Mouse (Mus musculus) liver, postnatal 0 days (tissue): Measurements from ENCODE around the gene Yy1. TPM values are rescaled to one million over a fixed set of nuclear protein-coding genes. Genes with fewer than 3 reads are reported as not detected.

Experiments used
- ATAC-seq: fragments of 200-750 bp; cut with Nextera tagmentation; 2 replicates; pipeline ENCODE4 v1.8.0; 2017; ENCODE audit warnings: mild to moderate bottlenecking, moderate library complexity
- DNase-seq: peaks from one replicate; pipeline ENCODE4 v3.0.0-alpha.2; 2016
- H3K27ac ChIP-seq: fragments of 300-500 bp; sonication (generic); 2 replicates; pipeline ENCODE4 v1.5.1; 2014; ENCODE audit warnings: antibody characterized with exemption, moderate library complexity, mild to moderate bottlenecking, low read depth
- H3K27me3 ChIP-seq: fragments of 300-500 bp; sonication (generic); 2 replicates; pipeline ENCODE4 v1.6.1; 2014; ENCODE audit warnings: low read length, control low read depth, mixed read lengths; ENCODE audit not compliant: insufficient read depth
- H3K36me3 ChIP-seq: fragments of 300-500 bp; sonication (generic); replicated peaks from 2 replicates; pipeline ENCODE4 v1.6.1; 2014; ENCODE audit warnings: mild to moderate bottlenecking, control low read depth, low read length, moderate library complexity, mixed read lengths; ENCODE audit not compliant: insufficient read depth
- H3K4me1 ChIP-seq: fragments of 300-500 bp; sonication (generic); 2 replicates; pipeline ENCODE4 v1.6.1; 2014; ENCODE audit warnings: antibody characterized with exemption, mild to moderate bottlenecking, control low read depth; ENCODE audit not compliant: insufficient read depth
- H3K4me2 ChIP-seq: fragments of 300-500 bp; sonication (generic); 2 replicates; pipeline ENCODE4 v1.6.1; 2014; ENCODE audit warnings: low read depth, mild to moderate bottlenecking, low read length, moderate library complexity, mixed read lengths
- H3K4me3 ChIP-seq: fragments of 300-500 bp; sonication (generic); 2 replicates; pipeline ENCODE4 v1.5.1; 2014; ENCODE audit warnings: low read depth, low read length
- H3K9ac ChIP-seq: fragments of 300-500 bp; sonication (generic); replicated peaks from 2 replicates; pipeline ENCODE4 v1.6.1; 2014; ENCODE audit warnings: mild to moderate bottlenecking, moderate library complexity
- H3K9me3 ChIP-seq: fragments of 300-500 bp; sonication (generic); 2 replicates; pipeline ENCODE4 v1.6.1; 2016; ENCODE audit warnings: mild to moderate bottlenecking, control low read depth, low read length, mixed read lengths
- CTCF ChIP-seq: sonication (generic); IDR thresholded peaks from 2 replicates; pipeline ENCODE4 v1.5.1; 2016; ENCODE audit warnings: antibody characterized with exemption, low read depth
- EP300 ChIP-seq: IDR thresholded peaks from 2 replicates; pipeline ENCODE4 v1.6.1; 2016; ENCODE audit warnings: antibody characterized with exemption, low read depth, mild to moderate bottlenecking
- WGBS: fragments of 180-500 bp; shearing (Covaris S2); extraction: QIAGEN DNeasy Blood & Tissue Kit; methylation state at CpG from one replicate; pipeline ENCODE4 v1.1.7; 2014; ENCODE audit not compliant: insufficient replicate concordance; 5-methylcytosine and 5-hydroxymethylcytosine counted together
- polyA plus RNA-seq: library from polyadenylated mRNA; unstranded; fragments of >200 nt; fragmentation: Nextera tagmentation; extraction: Ambion mirVana; gene quantifications from 2 replicates; pipeline ENCODE4 v1.2.1, GENCODE M21; 2015

Yy1 gene
- polyA plus RNA-seq, 1 experiment from 2014 or later: 5.3 TPM

DNA sequence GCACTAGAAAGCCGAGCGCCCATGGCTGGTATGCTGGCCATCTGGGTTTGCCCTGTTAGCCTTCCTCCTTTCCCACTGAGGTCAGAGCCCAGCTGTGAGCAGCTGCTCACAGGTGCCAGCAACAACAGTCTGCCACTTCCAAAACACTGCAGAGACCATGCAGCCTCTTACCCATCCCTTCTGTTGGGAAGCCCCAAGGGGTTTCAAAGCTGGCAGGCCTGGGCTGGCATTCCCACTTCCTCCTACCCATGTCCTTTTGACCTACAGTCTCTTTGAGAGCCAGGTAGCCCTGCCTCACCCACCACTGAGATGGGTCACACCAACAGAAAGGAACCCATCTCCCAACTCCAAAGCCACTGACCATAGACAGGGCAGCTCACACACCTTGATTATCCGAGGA is 40.6 kb downstream of the Yy1 start:
- H3K4me3 ChIP-seq: no peak overlapping the region
- no peak overlapping the region for H3K9ac ChIP-seq
- no peak overlapping the region for H3K27ac ChIP-seq
- 90% methylated on average over 3 of the region's 3 CpGs for WGBS
- no peak for DNase-seq
- no peaks in the 10 kb centered on the region for H3K9me3 ChIP-seq
- no peak for TF ChIP-seq CTCF
- no peak for TF ChIP-seq EP300
- no peaks in the 10 kb centered on the region for H3K36me3 ChIP-seq
- no peak for ATAC-seq
- peaks cover 20% of the 10 kb centered on the region for H3K4me1 ChIP-seq
- no peak overlapping the region for H3K4me2 ChIP-seq
- H3K27me3 ChIP-seq: no peaks in the 10 kb centered on the region

DNA sequence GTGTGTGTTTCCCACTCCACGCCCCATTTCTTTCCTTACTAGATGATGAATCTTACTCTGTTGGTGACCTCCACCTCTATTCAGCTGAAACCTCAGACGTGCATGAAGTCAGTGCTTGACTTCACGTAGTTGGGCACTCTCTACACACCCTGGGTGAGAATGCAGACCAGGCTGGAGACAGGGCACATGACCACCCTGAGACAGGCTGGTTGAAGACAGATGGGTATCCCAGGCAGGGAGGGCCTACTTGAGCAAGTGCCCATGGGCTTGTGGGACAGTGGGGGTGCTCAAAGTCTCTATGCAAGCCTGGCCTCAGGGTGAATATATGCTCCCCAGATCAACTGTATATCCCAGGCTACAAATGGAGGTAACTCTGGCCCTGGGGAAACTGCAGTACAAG is 41.6 kb downstream of the Yy1 start:
- Histone ChIP-seq H3K27me3 (no peaks in the 10 kb centered on the region), H3K4me2 (peak overlapping the region; percentile 93), H3K9me3 (no peaks in the 10 kb centered on the region), H3K9ac (peak overlapping the region; percentile 76), H3K36me3 (no peaks in the 10 kb centered on the region), H3K27ac (no peak overlapping the region), H3K4me1 (peaks cover 20% of the 10 kb centered on the region), H3K4me3 (peak overlapping the region; percentile 65; the same call in 1 of the 2 replicates)
- ATAC-seq (no peak), DNase-seq (no peak)
- WGBS: 88% methylated on average over 3 of the region's 3 CpGs
- TF ChIP-seq EP300: no peak
- no peak for TF ChIP-seq CTCF

DNA sequence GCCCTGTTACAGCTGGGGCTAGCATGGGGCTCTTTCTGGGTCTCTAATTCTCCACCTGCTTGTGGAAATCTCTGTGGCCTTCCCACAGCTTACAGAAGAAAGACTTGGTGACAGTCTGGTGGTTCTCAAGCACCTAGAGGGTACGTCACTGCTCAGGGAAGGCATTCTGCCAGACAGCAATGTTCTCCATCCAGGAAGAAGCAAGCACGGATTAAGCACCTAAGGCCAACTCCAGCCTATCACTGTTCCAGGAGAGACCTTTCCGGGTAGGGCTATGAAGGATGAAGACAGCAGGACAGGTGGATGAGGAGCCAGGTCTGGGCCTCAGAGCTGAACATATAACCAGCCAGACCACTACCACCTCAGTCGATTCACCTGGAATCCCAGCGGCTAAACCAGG is 42.0 kb downstream of the Yy1 start:
- TF ChIP-seq CTCF: no peak
- no peak for TF ChIP-seq EP300
- 50% methylated on average over 5 of the region's 5 CpGs for WGBS
- no peaks in the 10 kb centered on the region for H3K36me3 ChIP-seq
- peak overlapping the region; percentile 92; the same call in 1 of the 2 replicates for H3K27ac ChIP-seq
- no peak for DNase-seq
- H3K9ac ChIP-seq: peak overlapping the region; percentile 76
- peak overlapping the region; percentile 93 for H3K4me2 ChIP-seq
- H3K27me3 ChIP-seq: no peaks in the 10 kb centered on the region
- no peak for ATAC-seq
- H3K4me1 ChIP-seq: peaks cover 20% of the 10 kb centered on the region
- H3K4me3 ChIP-seq: peak overlapping the region; percentile 65
- no peaks in the 10 kb centered on the region for H3K9me3 ChIP-seq

DNA sequence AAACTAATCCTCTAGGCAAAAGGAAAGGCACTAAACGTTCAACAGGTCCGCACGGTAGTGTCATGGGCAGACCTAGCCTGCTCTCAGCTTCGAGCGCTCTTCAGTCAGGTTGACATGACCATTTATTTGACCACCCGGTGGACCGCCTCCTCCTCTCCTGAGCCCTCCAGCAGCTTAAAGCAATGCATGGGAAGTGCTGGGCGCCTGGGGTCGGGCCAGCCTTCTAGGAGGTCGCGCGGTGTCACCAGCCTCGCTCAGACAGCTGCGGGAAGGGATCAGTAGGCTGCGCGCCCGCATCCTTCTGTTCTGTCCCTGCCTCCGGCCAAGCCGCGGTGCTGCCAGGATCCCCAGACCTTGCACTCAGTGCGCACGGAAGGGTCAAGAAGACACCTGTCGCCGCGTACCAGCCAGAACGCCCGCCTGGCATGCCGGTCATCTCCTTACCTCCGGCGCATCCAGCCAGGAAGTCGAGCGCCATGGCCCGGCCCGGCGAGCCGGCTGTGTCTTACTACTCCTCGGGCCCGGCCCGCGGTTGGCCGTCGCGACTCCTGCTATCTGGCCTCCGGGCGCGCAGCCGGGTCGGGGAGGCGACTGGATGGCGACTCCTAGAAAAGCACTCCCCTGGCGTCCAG is 42.6 kb downstream of the Yy1 start:
- Histone ChIP-seq H3K4me2 (peak overlapping the region; percentile 93), H3K27ac (peak overlapping the region; percentile 92), H3K9ac (peak overlapping the region; percentile 76), H3K27me3 (no peaks in the 10 kb centered on the region), H3K4me3 (peak overlapping the region; percentile 65), H3K9me3 (no peaks in the 10 kb centered on the region), H3K4me1 (peaks cover 20% of the 10 kb centered on the region), H3K36me3 (no peaks in the 10 kb centered on the region)
- WGBS: 5% methylated on average over 49 of the region's 51 CpGs
- peak; percentile 14 for ATAC-seq
- no peak for DNase-seq
- TF ChIP-seq CTCF: no peak
- TF ChIP-seq EP300: no peak

DNA sequence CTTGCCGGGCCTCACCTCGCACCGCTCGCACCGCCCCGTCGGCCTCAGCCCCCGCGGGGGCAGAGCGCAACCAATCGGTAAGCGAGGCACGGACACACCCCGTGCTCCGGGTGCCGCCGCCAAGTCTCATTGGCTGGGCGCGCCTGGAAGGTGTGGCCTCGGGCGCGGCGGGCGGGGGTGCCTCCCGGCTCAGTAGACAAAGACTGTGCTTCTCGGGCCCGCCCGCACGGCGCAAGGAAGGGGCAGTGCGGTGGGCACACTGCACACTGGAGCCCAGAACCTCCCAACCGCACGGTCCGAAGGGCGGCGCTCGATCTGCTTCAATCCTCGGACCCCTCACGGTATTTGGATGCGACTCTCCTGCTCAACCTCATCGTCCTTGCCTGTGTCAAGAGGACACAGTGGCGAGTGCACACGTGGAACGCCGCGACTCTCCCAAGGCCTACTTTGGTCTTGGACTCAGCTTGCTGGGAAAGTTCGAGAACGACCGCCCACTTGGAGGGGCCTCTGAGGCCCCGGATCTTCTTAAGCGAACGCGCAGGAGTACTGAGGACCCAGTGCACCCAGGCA is 43.2 kb downstream of the Yy1 start, which contains the start of the genes Slc25a29 and Slc25a47:
Slc25a29 (minus strand) TSS at position 44 of the 570 bp plus-strand sequence.
Slc25a47 (plus strand) TSS at position 207 of the 570 bp plus-strand sequence.
- peak; percentile 95 for ATAC-seq
- H3K9me3 ChIP-seq: no peaks in the 10 kb centered on the region
- DNase-seq: peak; percentile 96
- no peaks in the 10 kb centered on the region for H3K27me3 ChIP-seq
- peak within 1 kb of the TSS; percentile 93 for H3K4me2 ChIP-seq
- no peaks in the 10 kb centered on the region; the same call in 1 of the 2 replicates for H3K36me3 ChIP-seq
- peaks cover 20% of the 10 kb centered on the region for H3K4me1 ChIP-seq
- under 1% methylated on average over 50 of the region's 53 CpGs for WGBS
- peak within 1 kb of the TSS; percentile 76 for H3K9ac ChIP-seq
- TF ChIP-seq CTCF (no peak), EP300 (no peak; the same call in 1 of the 2 replicates)
- peak within 1 kb of the TSS; percentile 92 for H3K27ac ChIP-seq
- peak within 1 kb of the TSS; percentile 65 for H3K4me3 ChIP-seq

DNA sequence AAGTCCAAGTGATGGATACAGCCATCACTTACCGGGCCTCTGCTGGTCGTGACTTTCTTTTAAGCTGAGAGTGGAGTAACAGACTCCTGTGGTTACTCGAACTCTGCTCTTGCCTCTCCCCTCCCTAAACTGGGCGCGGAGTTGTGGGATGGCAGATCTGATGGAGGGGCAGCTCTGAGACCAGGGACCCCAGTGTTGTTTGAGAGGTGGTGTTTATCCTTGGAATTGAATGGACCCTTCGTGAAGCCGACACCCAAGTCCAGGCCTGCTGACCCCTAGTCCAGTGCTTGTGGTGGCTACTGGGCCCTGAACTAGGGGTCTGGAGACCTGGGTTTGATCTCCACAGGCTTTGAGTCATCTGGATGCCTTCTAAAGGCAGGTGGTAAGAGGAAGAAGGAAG is 43.9 kb downstream of the Yy1 start:
- ATAC-seq (no peak), DNase-seq (no peak)
- Histone ChIP-seq H3K27me3 (no peaks in the 10 kb centered on the region), H3K27ac (peak overlapping the region; percentile 92), H3K4me1 (peaks cover 20% of the 10 kb centered on the region), H3K36me3 (peaks cover 3% of the 10 kb centered on the region), H3K9me3 (no peaks in the 10 kb centered on the region), H3K4me2 (peak overlapping the region; percentile 93), H3K4me3 (peak overlapping the region; percentile 65), H3K9ac (peak overlapping the region; percentile 76)
- TF ChIP-seq CTCF: no peak
- TF ChIP-seq EP300: no peak
- WGBS: 35% methylated on average over 7 of the region's 7 CpGs
